In the genomic region with DNA sequence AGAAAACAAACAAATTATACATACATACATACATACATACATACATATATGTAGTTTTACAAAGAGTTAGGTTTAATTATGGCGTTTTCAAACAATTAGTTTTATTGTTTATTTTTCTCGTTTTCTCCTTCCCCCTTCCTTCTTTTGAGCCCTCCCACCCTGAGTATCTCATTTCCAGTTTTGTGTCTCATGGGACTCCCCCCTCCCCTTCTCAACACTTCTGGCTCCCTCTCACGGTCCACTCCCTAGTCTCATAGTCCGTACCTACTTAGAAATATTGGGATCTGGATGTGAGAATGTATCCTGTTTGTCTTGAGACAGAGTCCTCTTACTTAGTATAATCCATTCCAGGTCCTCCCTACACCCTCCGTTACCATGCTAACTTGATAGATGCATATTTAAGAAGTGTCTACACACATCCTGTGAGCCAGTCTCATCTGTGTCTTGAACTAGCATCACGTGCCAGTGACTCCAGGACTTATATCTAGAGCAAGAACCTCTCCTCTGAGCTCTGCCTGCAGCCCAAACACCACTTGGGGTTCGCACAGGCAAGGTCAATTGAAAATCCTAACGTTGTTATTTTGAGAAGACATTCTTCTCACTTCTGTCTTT, we compare ENCODE assay signal across 27 mouse cellular contexts.
"Had no signal": no experiment of that assay in that cellular context is flagged by ENCODE, and none has a peak within 500 bp of the region (broad histone marks: within the 10 kb centered on the region; RNA-seq: fewer than 3 reads in every experiment).

No protein-coding gene starts in this region.

- H3K4me2 ChIP-seq: heart, embryonic 11.5 days; heart, embryonic 13.5 days; heart, embryonic 15.5 days; hindbrain, embryonic 13.5 days; hindbrain, embryonic 15.5 days; kidney, embryonic 15.5 days; limb, embryonic 13.5 days; limb, embryonic 15.5 days; liver, embryonic 12.5 days had no signal

- H3K27ac ChIP-seq: heart, adult 2 months; heart, embryonic 13.5 days; heart, embryonic 15.5 days; hindbrain, embryonic 13.5 days; hindbrain, embryonic 15.5 days; hindbrain, postnatal 0 days; kidney, embryonic 15.5 days; kidney, postnatal 0 days; limb, embryonic 13.5 days; limb, embryonic 15.5 days; liver, embryonic 12.5 days; liver, embryonic 14.5 days had no signal

- H3K9me3 ChIP-seq: heart, embryonic 13.5 days; heart, embryonic 15.5 days; hindbrain, embryonic 13.5 days; hindbrain, embryonic 15.5 days; kidney, embryonic 15.5 days; limb, embryonic 13.5 days; limb, embryonic 15.5 days; liver, embryonic 12.5 days had no signal

- DNase-seq: gastrocnemius, postnatal 14 days; gastrocnemius, postnatal 36 days; heart, adult 11 months; heart, adult 2 months; heart, postnatal 14 days; heart, postnatal 36 days; kidney, adult 11 months; kidney, adult 2 months; kidney, adult 9 months; kidney, postnatal 14 days; kidney, postnatal 36 days; layer of hippocampus, adult 9-11 months; layer of hippocampus, postnatal 36 days; left cerebral cortex, postnatal 4 days had no signal

- H3K4me1 ChIP-seq: hindbrain, embryonic 15.5 days had no signal

- H3K27me3 ChIP-seq: heart, embryonic 13.5 days; heart, embryonic 15.5 days; hindbrain, embryonic 13.5 days; hindbrain, embryonic 15.5 days; kidney, embryonic 15.5 days; limb, embryonic 13.5 days; limb, embryonic 15.5 days; liver, embryonic 12.5 days had no signal

- H3K4me3 ChIP-seq: heart, adult 2 months; heart, embryonic 13.5 days; heart, embryonic 15.5 days; hindbrain, embryonic 13.5 days; hindbrain, embryonic 15.5 days; kidney, embryonic 15.5 days; limb, embryonic 13.5 days; limb, embryonic 15.5 days; liver, embryonic 12.5 days had no signal

- H3K36me3 ChIP-seq: heart, embryonic 13.5 days; heart, embryonic 15.5 days; hindbrain, embryonic 13.5 days; hindbrain, embryonic 15.5 days; kidney, embryonic 15.5 days; limb, embryonic 13.5 days; limb, embryonic 15.5 days; liver, embryonic 12.5 days had no signal

- ATAC-seq: hindbrain, postnatal 0 days; intestine, embryonic 16.5 days; liver, embryonic 12.5 days had no signal

- H3K9ac ChIP-seq: heart, embryonic 13.5 days; heart, embryonic 15.5 days; hindbrain, embryonic 13.5 days; hindbrain, embryonic 15.5 days; kidney, embryonic 15.5 days; limb, embryonic 13.5 days; limb, embryonic 15.5 days; liver, embryonic 12.5 days; liver, embryonic 14.5 days had no signal
